Mouse (Mus musculus) stomach, embryonic 16.5 days (tissue): Measurements from ENCODE around the gene Cntd1. TPM values are rescaled to one million over a fixed set of nuclear protein-coding genes. Genes with fewer than 3 reads are reported as not detected.

Source experiments
- ATAC-seq: fragments of 200-750 bp; cut with Nextera tagmentation; 2 replicates; pipeline ENCODE4 v1.8.0; 2017; ENCODE audit warnings: moderate number of reproducible peaks, moderate TSS enrichment; ENCODE audit not compliant: insufficient read depth, low FRiP score
- H3K27ac ChIP-seq: fragments of 300-500 bp; sonication (generic); 2 replicates; pipeline ENCODE4 v1.5.1; 2014; ENCODE audit warnings: low read length
- H3K27me3 ChIP-seq: fragments of 300-500 bp; sonication (generic); 2 replicates; pipeline ENCODE4 v1.6.1; 2014; ENCODE audit warnings: low read length, control low read depth, mixed read lengths; ENCODE audit not compliant: control insufficient read depth, insufficient read depth
- H3K36me3 ChIP-seq: fragments of 300-500 bp; sonication (generic); 2 replicates; pipeline ENCODE4 v1.6.1; 2014; ENCODE audit warnings: low read length; ENCODE audit not compliant: control insufficient read depth, insufficient read depth
- H3K4me1 ChIP-seq: fragments of 300-500 bp; sonication (generic); 2 replicates; pipeline ENCODE4 v1.6.1; 2014; ENCODE audit warnings: low read length, control low read depth, mixed read lengths; ENCODE audit not compliant: control insufficient read depth, insufficient read depth
- H3K4me2 ChIP-seq: fragments of 300-500 bp; sonication (generic); 2 replicates; pipeline ENCODE4 v1.6.1; 2014; ENCODE audit warnings: low read depth, low read length, mixed read lengths
- H3K4me3 ChIP-seq: fragments of 300-500 bp; sonication (generic); replicated peaks from 2 replicates; pipeline ENCODE4 v1.5.1; 2014; ENCODE audit warnings: mild to moderate bottlenecking, low read length
- H3K9ac ChIP-seq: fragments of 300-500 bp; sonication (generic); 2 replicates; pipeline ENCODE4 v1.6.1; 2014; ENCODE audit warnings: low read length
- H3K9me3 ChIP-seq: fragments of 300-500 bp; sonication (generic); replicated peaks from 2 replicates; pipeline ENCODE4 v1.6.1; 2016; ENCODE audit warnings: low read length, control low read depth; ENCODE audit not compliant: control insufficient read depth
- WGBS: fragments of 180-500 bp; shearing (Covaris S2); extraction: QIAGEN DNeasy Blood & Tissue Kit; methylation state at CpG from one replicate; pipeline ENCODE4 v1.1.7; 2014; 5-methylcytosine and 5-hydroxymethylcytosine counted together
- polyA plus RNA-seq: library from polyadenylated mRNA; unstranded; fragments of >200 nt; fragmentation: Nextera tagmentation; extraction: Ambion mirVana; gene quantifications from 2 replicates; pipeline ENCODE4 v1.2.1, GENCODE M21; 2015

The Cntd1 gene
- polyA plus RNA-seq, 1 experiment from 2014 or later = 1.2 TPM

DNA sequence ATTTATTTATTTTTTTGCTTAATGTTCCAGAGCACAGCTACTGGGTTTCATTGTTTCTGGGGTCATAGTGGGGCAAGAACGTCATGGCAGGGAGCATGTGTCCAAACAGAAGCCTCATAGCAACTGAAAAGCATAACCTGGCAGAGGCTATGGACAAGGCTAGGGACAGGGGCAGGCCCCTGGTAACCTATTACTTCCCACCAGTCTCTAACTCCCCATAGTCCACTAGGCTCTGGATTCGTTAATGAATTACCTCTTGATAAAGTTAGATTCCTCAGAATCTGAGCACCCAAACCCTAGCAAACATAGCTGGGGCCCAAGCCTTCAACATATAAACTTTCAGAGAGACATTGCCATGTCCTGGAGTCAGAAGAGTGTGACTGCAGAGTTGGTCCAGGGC lies 27.8 kb upstream of the Cntd1 start:
- ATAC-seq = no peak
- Histone ChIP-seq H3K4me2 (no peak overlapping the region), H3K36me3 (0 out of 2 replicates have a peak, but pooled peaks cover 2% of the 10 kb centered on the region), H3K9ac (no peak overlapping the region), H3K9me3 (no peaks in the 10 kb centered on the region), H3K27me3 (no peaks in the 10 kb centered on the region), H3K27ac (no peak overlapping the region), H3K4me3 (no peak overlapping the region), H3K4me1 (peaks cover 29% of the 10 kb centered on the region)
- 76% methylated on average over 2 of the region's 2 CpGs for WGBS

DNA sequence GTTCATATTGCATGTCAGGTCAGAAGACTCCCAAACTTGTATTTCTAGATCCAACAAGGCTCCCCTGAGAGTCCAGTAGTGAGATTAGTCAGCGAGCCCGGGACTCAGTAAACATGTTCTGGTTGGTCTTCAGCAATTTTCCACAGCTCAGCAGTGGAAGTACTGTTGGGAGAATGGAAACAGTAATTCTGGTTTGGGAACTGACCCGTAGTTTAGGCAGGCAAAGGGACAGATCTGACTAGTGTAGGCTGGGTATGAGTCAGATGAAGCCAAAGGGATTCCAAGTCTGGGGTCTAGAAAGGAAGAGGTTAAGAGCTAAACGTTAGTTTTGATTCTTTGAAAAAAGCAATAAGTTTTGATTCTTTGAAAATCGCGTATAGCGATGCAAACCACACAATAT lies 25.9 kb upstream of the Cntd1 start:
- peaks cover 20% of the 10 kb centered on the region for H3K4me1 ChIP-seq
- 0 out of 2 replicates have a peak, but pooled peaks cover 6% of the 10 kb centered on the region for H3K36me3 ChIP-seq
- WGBS = 3% methylated on average over 7 of the region's 7 CpGs
- ATAC-seq = 0 out of 2 replicates have a peak, but pooled peaks have one; percentile 20
- peak overlapping the region; percentile 95 for H3K27ac ChIP-seq
- no peaks in the 10 kb centered on the region for H3K27me3 ChIP-seq
- peak overlapping the region; percentile 94 for H3K9ac ChIP-seq
- peak overlapping the region; percentile 79 for H3K4me3 ChIP-seq
- peak overlapping the region; percentile 96 for H3K4me2 ChIP-seq
- H3K9me3 ChIP-seq = no peaks in the 10 kb centered on the region

DNA sequence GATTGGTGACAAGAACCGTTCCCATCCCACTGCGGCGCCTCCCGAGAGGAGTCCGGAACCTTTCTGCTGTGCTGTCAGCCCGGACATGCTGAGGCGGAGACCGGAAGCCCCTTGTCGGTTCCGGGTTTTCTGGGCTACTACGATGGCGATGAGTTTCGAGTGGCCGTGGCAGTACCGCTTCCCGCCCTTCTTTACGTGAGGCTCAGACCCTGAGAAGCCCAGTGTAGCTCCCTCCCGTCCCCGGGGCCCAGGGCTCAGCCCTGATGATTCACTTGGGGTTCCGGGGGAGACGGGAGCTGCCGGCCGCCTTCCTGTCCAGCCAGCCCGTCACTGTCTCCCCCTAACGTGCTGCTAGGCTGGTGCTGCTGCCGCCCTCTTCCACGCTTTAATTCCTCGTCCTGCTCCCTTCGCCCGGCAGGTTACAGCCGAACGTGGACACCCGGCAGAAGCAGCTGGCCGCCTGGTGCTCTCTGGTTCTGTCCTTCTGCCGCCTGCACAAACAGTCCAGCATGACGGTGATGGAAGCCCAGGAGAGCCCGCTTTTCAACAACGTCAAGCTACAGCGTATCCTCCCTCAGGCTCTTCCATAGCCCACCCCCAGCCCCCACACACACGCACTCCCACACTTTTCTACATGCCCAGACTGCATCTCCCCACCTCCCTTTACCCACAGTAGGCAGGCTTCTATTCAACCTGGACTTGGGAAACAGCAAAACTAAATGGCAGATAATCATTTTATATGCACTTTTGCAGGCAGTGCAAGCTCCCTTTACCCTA lies 25.0 kb upstream of the Cntd1 start, which contains the start of gene Vps25:
Vps25 (plus strand) TSS at position 95 of the 777 bp plus-strand sequence.
- Histone ChIP-seq H3K27me3 (no peaks in the 10 kb centered on the region), H3K27ac (peak within 1 kb of the TSS; percentile 95), H3K36me3 (peaks cover 7% of the 10 kb centered on the region; the same call in 1 of the 2 replicates), H3K4me2 (peak within 1 kb of the TSS; percentile 96), H3K4me3 (peak within 1 kb of the TSS; percentile 79), H3K9me3 (no peaks in the 10 kb centered on the region), H3K9ac (peak within 1 kb of the TSS; percentile 94), H3K4me1 (peaks cover 20% of the 10 kb centered on the region)
- peak; percentile 85; the same call in 1 of the 2 replicates for ATAC-seq
- WGBS = under 1% methylated on average over 40 of the region's 40 CpGs

GRCm38 (mm10) chr11:101255826-101256775 lies 22.7 kb upstream of the Cntd1 start:
- Histone ChIP-seq H3K4me3 (no peak overlapping the region), H3K36me3 (peaks cover 9% of the 10 kb centered on the region; the same call in 1 of the 2 replicates), H3K4me1 (peaks cover 36% of the 10 kb centered on the region), H3K27me3 (no peaks in the 10 kb centered on the region), H3K27ac (no peak overlapping the region; the same call in 1 of the 2 replicates), H3K9me3 (no peaks in the 10 kb centered on the region), H3K9ac (no peak overlapping the region), H3K4me2 (no peak overlapping the region)
- WGBS = 82% methylated on average over 13 of the region's 13 CpGs
- ATAC-seq = no peak

GRCm38 (mm10) chr11:101259261-101259712 lies 19.5 kb upstream of the Cntd1 start:
- Histone ChIP-seq H3K27ac (peak overlapping the region; percentile 93), H3K4me2 (peak overlapping the region; percentile 88), H3K36me3 (peaks cover 9% of the 10 kb centered on the region; the same call in 1 of the 2 replicates), H3K4me1 (peaks cover 41% of the 10 kb centered on the region), H3K9ac (peak overlapping the region; percentile 83), H3K4me3 (peak overlapping the region; percentile 62), H3K27me3 (peaks cover 8% of the 10 kb centered on the region), H3K9me3 (no peaks in the 10 kb centered on the region)
- peak; percentile 31 for ATAC-seq
- WGBS = 7% methylated on average over 6 of the region's 6 CpGs

- H3K4me3 ChIP-seq = peak within 1 kb of the TSS; percentile 62
- peak within 1 kb of the TSS; percentile 88 for H3K4me2 ChIP-seq
- H3K4me1 ChIP-seq = peaks cover 42% of the 10 kb centered on the region
- H3K27ac ChIP-seq = peak within 1 kb of the TSS; percentile 93
- WGBS = under 1% methylated on average over 42 of the region's 43 CpGs
- peak; percentile 86 for ATAC-seq
- H3K36me3 ChIP-seq = peaks cover 9% of the 10 kb centered on the region; the same call in 1 of the 2 replicates
- no peaks in the 10 kb centered on the region for H3K9me3 ChIP-seq
- H3K9ac ChIP-seq = peak within 1 kb of the TSS; percentile 83
- peaks cover 13% of the 10 kb centered on the region for H3K27me3 ChIP-seq
Measured at GRCm38 (mm10) chr11:101259948-101260825, 18.6 kb upstream of the Cntd1 start, which contains the start of gene Wnk4. TSS of gene Wnk4 (plus strand) at chr11:101260567.

- H3K9me3 ChIP-seq = no peaks in the 10 kb centered on the region
- H3K36me3 ChIP-seq = peaks cover 8% of the 10 kb centered on the region; the same call in 1 of the 2 replicates
- peaks cover 13% of the 10 kb centered on the region for H3K27me3 ChIP-seq
- H3K4me1 ChIP-seq = peaks cover 44% of the 10 kb centered on the region
- ATAC-seq = no peak; the same call in 1 of the 2 replicates
- peak overlapping the region; percentile 93 for H3K27ac ChIP-seq
- H3K9ac ChIP-seq = peak overlapping the region; percentile 83
- H3K4me3 ChIP-seq = peak overlapping the region; percentile 62
- 1% methylated on average over 30 of the region's 30 CpGs for WGBS
- peak overlapping the region; percentile 88 for H3K4me2 ChIP-seq
Measured at GRCm38 (mm10) chr11:101260826-101261380, 17.9 kb upstream of the Cntd1 start.
